Mouse (Mus musculus) neural tube, embryonic 14.5 days (tissue): ENCODE results near the gene Rarg. TPM values are rescaled to one million over a fixed set of nuclear protein-coding genes. Genes with fewer than 3 reads are reported as not detected.
"Not testable (repeated sequence)": the region's sequence is repeated elsewhere in the genome, so short reads cannot be mapped to it uniquely, and the experiment has no call there.

Experiments
- ATAC-seq: fragments of 200-750 bp; cut with Nextera tagmentation; 2 replicates; pipeline ENCODE4 v1.8.0; 2017; ENCODE audit warnings: low read depth, mild to moderate bottlenecking, moderate TSS enrichment, moderate library complexity
- H3K27ac ChIP-seq: fragments of 300-500 bp; sonication (generic); 2 replicates; pipeline ENCODE4 v1.5.1; 2014; ENCODE audit warnings: low read depth, mild to moderate bottlenecking, control low read depth, low read length, moderate library complexity, mixed read lengths
- H3K27me3 ChIP-seq: fragments of 300-500 bp; sonication (generic); 2 replicates; pipeline ENCODE4 v1.6.1; 2014; ENCODE audit warnings: low read length; ENCODE audit not compliant: control insufficient read depth, insufficient read depth
- H3K36me3 ChIP-seq: fragments of 300-500 bp; sonication (generic); 2 replicates; pipeline ENCODE4 v1.6.1; 2014; ENCODE audit warnings: low read length, mixed read lengths; ENCODE audit not compliant: control insufficient read depth, insufficient read depth
- H3K4me1 ChIP-seq: fragments of 300-500 bp; sonication (generic); 2 replicates; pipeline ENCODE4 v1.6.1; 2014; ENCODE audit warnings: low read length; ENCODE audit not compliant: control insufficient read depth, insufficient read depth
- H3K4me2 ChIP-seq: fragments of 300-500 bp; sonication (generic); 2 replicates; pipeline ENCODE4 v1.6.1; 2014; ENCODE audit warnings: mild to moderate bottlenecking, low read depth, low read length, control low read depth
- H3K4me3 ChIP-seq: fragments of 300-500 bp; sonication (generic); 2 replicates; pipeline ENCODE4 v1.5.1; 2014; ENCODE audit warnings: low read depth, low read length, control low read depth, mixed read lengths
- H3K9ac ChIP-seq: fragments of 300-500 bp; sonication (generic); replicated peaks from 2 replicates; pipeline ENCODE4 v1.6.1; 2014; ENCODE audit warnings: low read depth, mild to moderate bottlenecking, control low read depth, low read length, mixed read lengths
- H3K9me3 ChIP-seq: fragments of 300-500 bp; sonication (generic); 2 replicates; pipeline ENCODE4 v1.6.1; 2016; ENCODE audit warnings: low read length; ENCODE audit not compliant: control insufficient read depth
- WGBS: fragments of 180-500 bp; shearing (Covaris S2); extraction: QIAGEN DNeasy Blood & Tissue Kit; methylation state at CpG from one replicate; pipeline ENCODE4 v1.1.7; 2014; 5-methylcytosine and 5-hydroxymethylcytosine counted together
- polyA plus RNA-seq: library from polyadenylated mRNA; unstranded; fragments of >200 nt; fragmentation: Nextera tagmentation; extraction: Ambion mirVana; gene quantifications from 2 replicates; pipeline ENCODE4 v1.2.1, GENCODE M21; 2014

Rarg gene
- polyA plus RNA-seq, 1 experiment from 2014 or later, result 4.3 TPM

- H3K9ac ChIP-seq, result no peak overlapping the region
- WGBS, result 88% methylated on average over 7 of the region's 7 CpGs
Observed at GRCm38 (mm10) chr15:102232764-102233163, 24.6 kb downstream of the Rarg start.

GRCm38 (mm10) chr15:102231748-102232147, 25.6 kb downstream of the Rarg start, which contains the start of gene Itgb7:
TSS of gene Itgb7 (minus strand) at chr15:102231944.
- Histone ChIP-seq H3K36me3 (no peaks in the 10 kb centered on the region), H3K9me3 (no peaks in the 10 kb centered on the region), H3K4me1 (no peaks in the 10 kb centered on the region), H3K9ac (no peak within 1 kb of the TSS), H3K27me3 (no peaks in the 10 kb centered on the region), H3K4me2 (no peak within 1 kb of the TSS), H3K4me3 (no peak within 1 kb of the TSS), H3K27ac (no peak within 1 kb of the TSS)
- WGBS, result 52% methylated on average over 6 of the region's 6 CpGs
- ATAC-seq, result no peak

More at GRCm38 (mm10) chr15:102232764-102233163, 24.6 kb downstream of the Rarg start:
- Histone ChIP-seq H3K4me1 (no peaks in the 10 kb centered on the region), H3K27ac (no peak overlapping the region), H3K36me3 (no peaks in the 10 kb centered on the region), H3K27me3 (no peaks in the 10 kb centered on the region), H3K4me2 (no peak overlapping the region), H3K9me3 (no peaks in the 10 kb centered on the region), H3K4me3 (no peak overlapping the region)
- ATAC-seq, result no peak

- Histone ChIP-seq H3K9me3 (no peaks in the 10 kb centered on the region), H3K4me2 (no peak overlapping the region), H3K4me3 (no peak overlapping the region), H3K9ac (no peak overlapping the region), H3K27ac (no peak overlapping the region), H3K4me1 (no peaks in the 10 kb centered on the region), H3K36me3 (no peaks in the 10 kb centered on the region), H3K27me3 (no peaks in the 10 kb centered on the region)
- ATAC-seq, result no peak
- 82% methylated on average over 17 of the region's 17 CpGs for WGBS
Observed at GRCm38 (mm10) chr15:102230408-102231321, 26.7 kb downstream of the Rarg start.

GRCm38 (mm10) chr15:102225619-102226018, 31.7 kb downstream of the Rarg start:
- not testable (repeated sequence) for H3K36me3 ChIP-seq, H3K9me3 ChIP-seq, H3K27me3 ChIP-seq, H3K27ac ChIP-seq, H3K4me3 ChIP-seq, H3K4me1 ChIP-seq, H3K9ac ChIP-seq, ATAC-seq, H3K4me2 ChIP-seq
- 82% methylated on average over 6 of the region's 6 CpGs for WGBS

GRCm38 (mm10) chr15:102224992-102225617, 32.2 kb downstream of the Rarg start:
- Histone ChIP-seq H3K4me1 (0 out of 2 replicates have a peak, but pooled peaks cover 2% of the 10 kb centered on the region), H3K27me3 (peaks cover 5% of the 10 kb centered on the region), H3K36me3 (no peaks in the 10 kb centered on the region), H3K27ac (no peak overlapping the region), H3K4me2 (peak overlapping the region; percentile 84), H3K4me3 (peak overlapping the region; percentile 35), H3K9ac (peak overlapping the region; percentile 54), H3K9me3 (no peaks in the 10 kb centered on the region)
- ATAC-seq, result no peak
- WGBS, result 17% methylated on average over 21 of the region's 21 CpGs

GRCm38 (mm10) chr15:102224186-102224991, 32.9 kb downstream of the Rarg start:
- 2% methylated on average over 43 of the region's 43 CpGs for WGBS
- Histone ChIP-seq H3K9me3 (no peaks in the 10 kb centered on the region), H3K27me3 (peaks cover 5% of the 10 kb centered on the region), H3K27ac (no peak overlapping the region), H3K4me2 (peak overlapping the region; percentile 84), H3K4me1 (0 out of 2 replicates have a peak, but pooled peaks cover 2% of the 10 kb centered on the region), H3K4me3 (peak overlapping the region; percentile 35), H3K36me3 (no peaks in the 10 kb centered on the region), H3K9ac (peak overlapping the region; percentile 54)
- peak; percentile 86 for ATAC-seq

GRCm38 (mm10) chr15:102222386-102222785, 34.9 kb downstream of the Rarg start:
- no peak overlapping the region for H3K4me3 ChIP-seq
- WGBS, result 52% methylated on average over 10 of the region's 10 CpGs
- ATAC-seq, result no peak
- H3K27ac ChIP-seq, result no peak overlapping the region
- H3K27me3 ChIP-seq, result peaks cover 5% of the 10 kb centered on the region
- H3K9me3 ChIP-seq, result no peaks in the 10 kb centered on the region
- no peaks in the 10 kb centered on the region for H3K36me3 ChIP-seq
- no peak overlapping the region for H3K9ac ChIP-seq
- H3K4me2 ChIP-seq, result no peak overlapping the region
- 0 out of 2 replicates have a peak, but pooled peaks cover 2% of the 10 kb centered on the region for H3K4me1 ChIP-seq

GRCm38 (mm10) chr15:102217325-102217724, 40.0 kb downstream of the Rarg start:
- Histone ChIP-seq H3K27me3 (no peaks in the 10 kb centered on the region), H3K36me3 (peaks cover 22% of the 10 kb centered on the region), H3K9me3 (no peaks in the 10 kb centered on the region), H3K4me2 (no peak overlapping the region), H3K27ac (no peak overlapping the region), H3K4me1 (no peaks in the 10 kb centered on the region), H3K9ac (no peak overlapping the region), H3K4me3 (no peak overlapping the region)
- no peak for ATAC-seq
- WGBS, result 88% methylated on average over 7 of the region's 7 CpGs
